Mouse (Mus musculus) hindbrain, embryonic 12.5 days (tissue): ENCODE data around the gene Prkd1. TPM values are rescaled to one million over a fixed set of nuclear protein-coding genes. Genes with fewer than 3 reads are reported as not detected.

Experiments
- ATAC-seq: fragments of 200-750 bp; cut with Nextera tagmentation; 2 replicates; pipeline ENCODE4 v1.8.0; 2017; ENCODE audit warnings: moderate TSS enrichment; ENCODE audit not compliant: low FRiP score
- H3K27ac ChIP-seq: fragments of 300-500 bp; sonication (generic); 2 replicates; pipeline ENCODE4 v1.5.1; 2016; ENCODE audit warnings: mild to moderate bottlenecking
- H3K27me3 ChIP-seq: fragments of 300-500 bp; sonication (generic); 2 replicates; pipeline ENCODE4 v1.6.1; 2016; ENCODE audit warnings: mild to moderate bottlenecking
- H3K36me3 ChIP-seq: fragments of 300-500 bp; sonication (generic); 2 replicates; pipeline ENCODE4 v1.6.1; 2016; ENCODE audit warnings: mild to moderate bottlenecking
- H3K4me1 ChIP-seq: fragments of 300-500 bp; sonication (generic); 2 replicates; pipeline ENCODE4 v1.6.1; 2016
- H3K4me2 ChIP-seq: fragments of 300-500 bp; sonication (generic); replicated peaks from 2 replicates; pipeline ENCODE4 v1.6.1; 2016; ENCODE audit warnings: mild to moderate bottlenecking
- H3K4me3 ChIP-seq: fragments of 300-500 bp; sonication (generic); 2 replicates; pipeline ENCODE4 v1.5.1; 2016; ENCODE audit warnings: mild to moderate bottlenecking
- H3K9ac ChIP-seq: fragments of 300-500 bp; sonication (generic); 2 replicates; pipeline ENCODE4 v1.6.1; 2016; ENCODE audit warnings: mild to moderate bottlenecking, moderate library complexity
- H3K9me3 ChIP-seq: fragments of 300-500 bp; sonication (generic); replicated peaks from 2 replicates; pipeline ENCODE4 v1.6.1; 2016; ENCODE audit warnings: mild to moderate bottlenecking
- WGBS: fragments of 180-500 bp; shearing (Covaris S2); methylation state at CpG from one replicate; pipeline ENCODE4 v1.1.7; 2016; 5-methylcytosine and 5-hydroxymethylcytosine counted together
- polyA plus RNA-seq: library from polyadenylated mRNA; unstranded; fragments of >200 nt; fragmentation: Nextera tagmentation; extraction: Ambion mirVana; gene quantifications from 2 replicates; pipeline ENCODE4 v1.2.1, GENCODE M21; 2016

Prkd1 gene
- polyA plus RNA-seq, 1 experiment from 2014 or later: 5.5 TPM

DNA sequence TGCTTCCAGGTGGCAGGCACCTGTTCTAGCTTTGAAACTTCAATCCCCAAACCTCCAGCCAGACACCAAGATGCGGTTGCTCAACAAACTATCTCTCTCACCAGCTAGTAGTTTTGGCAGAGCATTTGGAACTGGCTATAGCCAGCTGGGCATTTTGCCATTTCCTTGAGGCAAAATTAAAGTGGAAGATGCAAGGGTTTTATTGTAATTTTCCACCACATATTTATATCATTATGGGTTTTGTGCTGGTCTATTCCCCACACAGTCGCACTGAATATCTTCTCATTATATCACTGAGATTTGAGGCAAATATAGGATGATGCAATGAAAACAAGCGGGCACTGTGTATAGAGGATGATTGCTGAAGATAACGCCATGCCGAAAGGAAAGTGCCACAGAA, 102.5 kb downstream of the Prkd1 start:
- no peak for ATAC-seq
- Histone ChIP-seq H3K4me2 (no peak overlapping the region), H3K4me1 (peaks cover 10% of the 10 kb centered on the region; the same call in 1 of the 2 replicates), H3K27ac (no peak overlapping the region), H3K4me3 (no peak overlapping the region), H3K27me3 (no peaks in the 10 kb centered on the region), H3K9me3 (no peaks in the 10 kb centered on the region), H3K36me3 (no peaks in the 10 kb centered on the region), H3K9ac (no peak overlapping the region)
- 90% methylated on average over 5 of the region's 5 CpGs for whole genome bisulfite sequencing

DNA sequence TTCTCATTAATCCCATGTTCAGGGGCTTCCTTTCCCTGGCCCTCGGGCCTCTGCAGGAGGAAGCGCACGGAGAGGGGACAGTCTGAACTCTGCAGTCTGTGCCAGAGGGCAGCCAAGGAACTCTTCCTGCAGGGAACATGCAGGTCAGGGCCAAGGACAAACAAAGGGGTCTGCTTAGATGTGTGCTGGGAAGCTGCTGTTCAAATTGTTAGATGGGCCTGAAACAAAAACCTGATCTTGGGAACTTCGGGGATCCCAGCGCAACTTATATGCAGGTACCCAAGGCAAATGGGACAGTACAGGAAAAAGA, 103.3 kb downstream of the Prkd1 start:
- Histone ChIP-seq H3K27ac (no peak overlapping the region), H3K4me3 (no peak overlapping the region), H3K4me2 (no peak overlapping the region), H3K27me3 (no peaks in the 10 kb centered on the region), H3K9me3 (no peaks in the 10 kb centered on the region), H3K36me3 (no peaks in the 10 kb centered on the region), H3K9ac (no peak overlapping the region), H3K4me1 (peaks cover 10% of the 10 kb centered on the region; the same call in 1 of the 2 replicates)
- ATAC-seq: peak; percentile 19; the same call in 1 of the 2 replicates
- WGBS: 45% methylated on average over 5 of the region's 5 CpGs

DNA sequence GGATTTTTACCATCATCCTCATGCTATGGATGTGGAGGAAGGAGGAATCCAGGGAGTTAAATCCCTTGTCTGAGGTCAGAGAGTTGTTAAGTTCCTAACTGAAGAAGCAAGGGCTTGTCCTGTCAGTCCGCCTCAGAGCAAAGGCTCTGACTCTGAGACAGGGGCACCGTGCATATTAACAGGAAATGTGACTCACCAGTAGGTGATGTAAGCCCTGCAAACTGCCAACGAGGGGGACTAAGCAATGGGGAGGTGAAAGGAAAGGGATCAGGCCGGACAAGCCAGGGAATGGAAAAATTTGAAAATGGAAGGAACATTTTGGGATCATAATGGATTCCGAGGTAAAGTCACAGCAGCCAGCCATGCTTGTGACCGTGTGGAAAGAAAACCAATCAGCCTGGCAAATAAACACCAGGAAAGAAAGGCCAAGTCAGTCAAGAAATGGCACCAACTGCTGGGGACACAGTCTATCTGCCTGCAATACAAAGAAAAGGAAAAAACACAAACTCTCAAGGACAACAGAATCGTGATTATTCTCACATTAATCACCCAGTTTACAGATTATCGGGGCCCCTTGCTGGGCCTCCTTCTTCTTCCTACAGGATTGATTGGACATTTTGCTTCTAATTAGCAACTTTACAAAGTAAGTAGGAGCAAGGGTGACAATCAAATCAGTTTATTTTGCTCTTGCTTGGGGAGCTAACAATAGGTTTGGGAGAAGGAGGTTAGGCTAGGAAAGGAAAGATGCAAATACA, 103.9 kb downstream of the Prkd1 start:
- peak; percentile 40; the same call in 1 of the 2 replicates for ATAC-seq
- peaks cover 10% of the 10 kb centered on the region; the same call in 1 of the 2 replicates for H3K4me1 ChIP-seq
- H3K4me3 ChIP-seq: no peak overlapping the region
- H3K27ac ChIP-seq: no peak overlapping the region
- H3K9ac ChIP-seq: no peak overlapping the region
- H3K36me3 ChIP-seq: no peaks in the 10 kb centered on the region
- no peaks in the 10 kb centered on the region for H3K9me3 ChIP-seq
- H3K4me2 ChIP-seq: no peak overlapping the region
- no peaks in the 10 kb centered on the region for H3K27me3 ChIP-seq
- 43% methylated on average over 8 of the region's 8 CpGs for WGBS

DNA sequence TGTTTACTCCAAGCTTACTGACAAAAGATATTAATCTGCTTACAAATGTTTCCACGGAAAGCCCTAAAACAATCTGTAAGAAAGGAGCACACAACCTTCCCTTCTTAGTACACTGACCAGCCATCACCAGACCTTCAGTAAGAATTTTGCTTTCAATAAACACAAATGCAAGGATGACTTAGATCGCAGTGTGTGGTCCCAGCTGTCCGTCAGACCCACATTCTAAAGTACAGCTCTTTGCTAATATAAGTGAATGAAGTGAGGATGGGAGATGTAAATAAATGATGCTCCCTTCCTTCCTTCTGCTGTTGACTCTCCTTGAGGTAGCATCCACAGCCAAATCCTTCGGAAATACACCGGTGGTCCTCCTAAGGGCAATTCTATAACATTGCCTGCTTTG, 108.1 kb downstream of the Prkd1 start:
- no peak for ATAC-seq
- no peak overlapping the region for H3K9ac ChIP-seq
- no peaks in the 10 kb centered on the region for H3K27me3 ChIP-seq
- H3K36me3 ChIP-seq: no peaks in the 10 kb centered on the region
- no peaks in the 10 kb centered on the region for H3K9me3 ChIP-seq
- H3K4me3 ChIP-seq: no peak overlapping the region
- WGBS: 89% methylated on average over 5 of the region's 5 CpGs
- H3K4me1 ChIP-seq: peaks cover 10% of the 10 kb centered on the region; the same call in 1 of the 2 replicates
- no peak overlapping the region for H3K4me2 ChIP-seq
- H3K27ac ChIP-seq: no peak overlapping the region

DNA sequence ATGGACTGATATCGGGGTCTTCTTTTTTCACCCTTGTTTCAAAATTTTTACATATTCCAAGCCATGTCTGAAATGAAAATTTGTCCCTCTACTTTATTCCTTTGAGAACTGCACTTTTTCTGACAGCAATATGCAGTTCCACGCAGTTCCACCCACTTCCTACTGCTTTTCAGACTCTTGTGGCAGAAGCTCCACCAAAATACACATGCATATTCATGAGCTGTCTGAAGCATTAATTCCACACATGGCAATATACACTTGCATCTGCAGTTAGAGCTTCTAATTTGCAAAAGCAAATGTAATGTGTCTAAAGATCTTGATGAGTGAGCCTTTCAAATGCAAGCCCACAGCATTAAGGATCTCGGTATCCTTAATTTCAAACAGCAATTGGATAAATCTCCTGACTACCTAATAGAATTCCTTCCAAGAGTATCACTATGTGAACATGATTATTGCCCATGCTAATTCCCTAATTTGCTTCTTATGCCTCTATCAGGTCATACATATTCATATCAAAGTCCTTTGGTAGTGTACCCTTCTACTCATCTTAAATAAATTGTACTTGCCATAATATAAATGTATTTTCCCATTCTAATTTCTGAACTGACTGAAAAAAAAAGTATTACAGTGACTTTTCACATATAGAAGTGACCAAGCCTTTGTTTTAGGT, 110.5 kb downstream of the Prkd1 start:
- Histone ChIP-seq H3K9me3 (no peaks in the 10 kb centered on the region), H3K4me2 (no peak overlapping the region), H3K9ac (no peak overlapping the region), H3K27me3 (no peaks in the 10 kb centered on the region), H3K4me3 (no peak overlapping the region), H3K36me3 (no peaks in the 10 kb centered on the region), H3K27ac (no peak overlapping the region), H3K4me1 (no peaks in the 10 kb centered on the region)
- ATAC-seq: no peak
- WGBS: 79% methylated on average over 3 of the region's 3 CpGs

DNA sequence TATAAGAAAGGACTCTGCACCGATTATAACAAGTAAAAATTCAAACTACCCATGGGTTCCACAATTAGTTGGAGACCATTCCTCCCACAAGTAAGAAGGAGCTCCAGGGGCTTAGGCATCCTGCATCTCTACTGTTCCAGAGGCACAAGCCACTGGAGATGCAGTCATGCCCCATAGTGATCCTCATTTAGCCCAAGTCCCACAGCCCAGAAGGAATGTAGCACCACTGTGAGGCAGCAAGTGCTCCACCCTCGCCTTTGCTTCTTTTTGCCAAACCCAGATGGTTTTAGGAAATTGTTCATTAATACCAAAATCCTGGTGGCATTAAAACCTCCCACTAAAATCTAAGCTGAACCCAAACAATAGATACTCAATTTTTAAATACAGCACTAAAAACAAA, 111.1 kb downstream of the Prkd1 start:
- Histone ChIP-seq H3K4me3 (no peak overlapping the region), H3K36me3 (no peaks in the 10 kb centered on the region), H3K4me2 (no peak overlapping the region), H3K27ac (no peak overlapping the region), H3K27me3 (no peaks in the 10 kb centered on the region), H3K9ac (no peak overlapping the region), H3K9me3 (no peaks in the 10 kb centered on the region), H3K4me1 (no peaks in the 10 kb centered on the region)
- no peak for ATAC-seq
- 79% methylated on average over 2 of the region's 2 CpGs for WGBS

DNA sequence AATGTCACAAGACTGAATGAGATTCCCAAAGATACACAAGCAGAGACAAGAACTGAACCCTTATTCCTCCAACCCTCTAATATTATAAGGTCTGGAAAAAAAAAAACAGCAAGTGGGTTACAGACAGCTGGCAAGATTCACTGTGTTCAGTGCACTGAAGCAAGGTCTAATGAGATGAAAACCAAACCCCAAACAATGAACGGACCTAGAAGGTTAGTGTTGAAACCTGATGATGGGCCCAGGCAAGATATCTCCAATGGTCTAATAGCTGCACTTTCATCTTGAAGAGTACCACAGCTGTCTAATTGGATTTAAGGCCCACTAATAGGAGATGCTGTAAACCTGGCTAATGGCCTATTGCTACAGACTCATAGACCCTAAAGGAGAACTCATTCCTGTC, 111.9 kb downstream of the Prkd1 start:
- WGBS: 68% methylated on average over 1 of the region's 1 CpGs
- Histone ChIP-seq H3K4me2 (no peak overlapping the region), H3K4me3 (no peak overlapping the region), H3K4me1 (no peaks in the 10 kb centered on the region), H3K9ac (no peak overlapping the region), H3K27ac (no peak overlapping the region), H3K36me3 (no peaks in the 10 kb centered on the region), H3K9me3 (no peaks in the 10 kb centered on the region), H3K27me3 (no peaks in the 10 kb centered on the region)
- no peak for ATAC-seq

DNA sequence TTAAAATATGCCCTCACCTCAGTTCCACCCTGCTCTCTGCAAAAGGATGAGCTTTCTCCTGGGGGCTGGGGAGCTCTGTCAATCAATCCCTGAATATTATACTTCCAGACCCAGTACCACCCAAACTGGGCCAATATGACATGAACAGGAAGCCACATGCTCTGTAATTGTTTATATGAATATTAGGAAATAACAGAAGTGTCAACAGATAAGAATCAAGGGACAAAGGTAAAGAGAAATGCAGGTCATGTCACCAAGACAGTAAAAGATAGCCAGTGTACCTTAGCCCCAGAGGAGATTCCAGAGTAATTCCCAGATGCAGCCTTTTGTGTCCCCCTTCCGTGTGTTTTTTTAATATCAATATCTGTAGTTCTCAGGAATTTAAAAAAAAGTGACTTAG, 120.3 kb downstream of the Prkd1 start:
- H3K27ac ChIP-seq: no peak overlapping the region
- no peak overlapping the region for H3K4me2 ChIP-seq
- no peak overlapping the region for H3K4me3 ChIP-seq
- no peaks in the 10 kb centered on the region for H3K27me3 ChIP-seq
- no peaks in the 10 kb centered on the region for H3K36me3 ChIP-seq
- 97% methylated on average over 1 of the region's 1 CpGs for WGBS
- H3K9ac ChIP-seq: no peak overlapping the region
- H3K4me1 ChIP-seq: no peaks in the 10 kb centered on the region
- no peak for ATAC-seq
- H3K9me3 ChIP-seq: no peaks in the 10 kb centered on the region

DNA sequence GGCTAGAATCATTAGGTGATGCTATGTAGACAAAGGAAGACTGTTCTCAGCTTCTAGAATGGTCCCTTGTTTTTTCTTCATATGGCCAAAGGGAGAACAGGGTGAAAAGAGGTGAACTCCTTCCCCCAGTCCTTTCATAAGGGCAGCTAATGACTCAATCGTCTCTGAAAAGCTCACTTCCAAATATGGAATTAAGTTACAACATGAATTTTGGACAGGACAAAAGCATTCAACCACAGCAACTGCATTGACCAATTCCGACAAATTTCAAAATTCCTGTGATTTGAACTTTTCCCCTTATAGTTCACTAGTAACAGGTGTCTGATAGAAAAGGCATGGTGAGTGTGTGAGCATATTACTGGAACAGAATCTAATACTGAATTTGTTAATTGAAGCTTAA, 124.8 kb downstream of the Prkd1 start:
- H3K4me2 ChIP-seq: no peak overlapping the region
- H3K4me1 ChIP-seq: no peaks in the 10 kb centered on the region
- H3K36me3 ChIP-seq: no peaks in the 10 kb centered on the region
- H3K4me3 ChIP-seq: no peak overlapping the region
- no peak for ATAC-seq
- no peaks in the 10 kb centered on the region for H3K9me3 ChIP-seq
- no peak overlapping the region for H3K9ac ChIP-seq
- no peak overlapping the region for H3K27ac ChIP-seq
- WGBS: 77% methylated on average over 2 of the region's 2 CpGs
- H3K27me3 ChIP-seq: no peaks in the 10 kb centered on the region

DNA sequence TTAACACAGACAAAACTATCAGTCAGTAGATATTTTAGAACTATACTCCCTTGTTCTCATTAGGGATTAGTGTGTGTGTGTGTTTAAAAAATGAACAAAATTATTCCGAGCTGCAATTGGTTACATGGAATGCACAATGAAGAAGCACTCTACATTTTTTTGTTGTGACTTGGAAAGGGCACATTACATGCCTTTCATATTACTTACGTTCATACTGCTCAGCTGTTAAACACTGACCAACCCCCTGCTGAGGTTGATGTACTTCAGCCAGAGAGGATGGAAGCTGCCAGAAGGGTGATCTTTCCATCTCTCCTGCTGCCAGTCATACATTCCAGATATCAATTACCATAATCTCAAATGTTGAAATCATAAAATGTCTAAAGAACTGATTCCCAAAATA, 134.4 kb downstream of the Prkd1 start:
- H3K27me3 ChIP-seq: no peaks in the 10 kb centered on the region
- no peaks in the 10 kb centered on the region for H3K36me3 ChIP-seq
- whole genome bisulfite sequencing: 73% methylated on average over 2 of the region's 2 CpGs
- H3K27ac ChIP-seq: no peak overlapping the region
- no peak overlapping the region for H3K4me2 ChIP-seq
- H3K9ac ChIP-seq: no peak overlapping the region
- H3K9me3 ChIP-seq: no peaks in the 10 kb centered on the region
- ATAC-seq: no peak
- H3K4me3 ChIP-seq: no peak overlapping the region
- H3K4me1 ChIP-seq: no peaks in the 10 kb centered on the region

DNA sequence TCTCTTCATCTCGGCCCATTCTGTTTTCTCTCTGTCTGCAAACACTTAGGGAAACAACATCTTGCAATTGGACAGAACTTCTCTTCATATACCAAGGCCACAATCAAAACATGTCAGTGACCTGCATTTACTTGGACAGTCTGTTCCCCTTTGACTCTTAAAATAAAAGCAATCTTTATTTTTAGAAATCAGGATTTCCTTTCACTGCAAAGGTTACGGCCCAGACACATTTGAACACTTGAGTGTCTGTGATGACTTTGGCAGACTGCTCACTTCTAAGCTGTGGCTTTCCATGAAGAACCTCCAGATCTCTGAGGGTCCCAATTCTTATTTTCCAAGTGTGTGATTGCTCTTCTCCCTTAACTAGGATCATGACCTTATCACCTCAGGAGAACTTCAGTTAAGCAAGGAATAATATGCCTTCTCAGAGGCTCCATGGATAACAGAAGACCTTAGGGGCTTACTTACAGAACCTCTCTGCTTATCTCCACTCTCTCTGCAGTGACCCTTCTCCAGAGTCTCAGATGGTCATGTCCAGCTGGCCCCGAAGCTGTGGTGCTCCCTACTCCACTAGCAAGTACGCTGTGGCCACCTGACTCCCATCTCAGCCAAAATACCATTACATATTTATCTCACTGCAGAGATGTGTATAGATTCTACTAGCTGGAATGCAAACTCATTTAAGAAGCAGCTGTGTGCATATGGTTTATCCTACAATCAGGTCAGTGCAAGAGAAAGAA, 137.2 kb downstream of the Prkd1 start:
- Histone ChIP-seq H3K9ac (no peak overlapping the region), H3K27me3 (no peaks in the 10 kb centered on the region), H3K36me3 (no peaks in the 10 kb centered on the region), H3K4me2 (no peak overlapping the region), H3K4me1 (no peaks in the 10 kb centered on the region), H3K4me3 (no peak overlapping the region), H3K9me3 (no peaks in the 10 kb centered on the region), H3K27ac (no peak overlapping the region)
- WGBS: 90% methylated on average over 4 of the region's 4 CpGs
- ATAC-seq: no peak

DNA sequence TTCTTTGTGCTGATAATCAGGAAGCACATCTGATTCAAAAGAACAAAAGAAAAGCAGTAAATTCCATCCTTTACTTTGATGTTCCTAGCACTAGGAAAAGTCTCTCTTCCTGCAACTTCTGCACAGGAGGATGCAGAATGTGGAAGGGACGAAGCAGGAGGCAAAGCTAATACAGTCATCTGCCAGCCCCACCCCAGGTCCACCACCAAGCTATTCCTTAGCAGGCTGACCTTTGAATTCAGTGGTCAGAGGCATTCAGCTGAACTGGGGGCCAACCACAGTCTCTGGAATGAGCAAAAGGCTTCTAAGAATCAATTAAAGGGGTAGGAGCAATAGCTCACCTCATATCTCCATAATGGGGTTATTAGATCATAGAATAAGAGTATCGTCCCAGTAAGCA, 140.1 kb downstream of the Prkd1 start:
- H3K4me2 ChIP-seq: no peak overlapping the region
- ATAC-seq: no peak
- no peak overlapping the region for H3K27ac ChIP-seq
- WGBS: 78% methylated on average over 2 of the region's 2 CpGs
- H3K27me3 ChIP-seq: no peaks in the 10 kb centered on the region
- H3K9ac ChIP-seq: no peak overlapping the region
- H3K4me1 ChIP-seq: no peaks in the 10 kb centered on the region
- no peaks in the 10 kb centered on the region for H3K9me3 ChIP-seq
- H3K36me3 ChIP-seq: no peaks in the 10 kb centered on the region
- H3K4me3 ChIP-seq: no peak overlapping the region
